Mouse (Mus musculus) stomach, postnatal 0 days (tissue): ENCODE measurements around the gene Lrp8.

ENCODE experiments used
- CTCF ChIP-seq: IDR thresholded peaks from 2 replicates; pipeline ENCODE4 v1.5.1; 2016; ENCODE audit warnings: antibody characterized with exemption, low read depth, mild to moderate bottlenecking, moderate library complexity
- EP300 ChIP-seq: optimal IDR thresholded peaks from 2 replicates; pipeline ENCODE3; 2016; ENCODE audit warnings: antibody characterized with exemption

DNA sequence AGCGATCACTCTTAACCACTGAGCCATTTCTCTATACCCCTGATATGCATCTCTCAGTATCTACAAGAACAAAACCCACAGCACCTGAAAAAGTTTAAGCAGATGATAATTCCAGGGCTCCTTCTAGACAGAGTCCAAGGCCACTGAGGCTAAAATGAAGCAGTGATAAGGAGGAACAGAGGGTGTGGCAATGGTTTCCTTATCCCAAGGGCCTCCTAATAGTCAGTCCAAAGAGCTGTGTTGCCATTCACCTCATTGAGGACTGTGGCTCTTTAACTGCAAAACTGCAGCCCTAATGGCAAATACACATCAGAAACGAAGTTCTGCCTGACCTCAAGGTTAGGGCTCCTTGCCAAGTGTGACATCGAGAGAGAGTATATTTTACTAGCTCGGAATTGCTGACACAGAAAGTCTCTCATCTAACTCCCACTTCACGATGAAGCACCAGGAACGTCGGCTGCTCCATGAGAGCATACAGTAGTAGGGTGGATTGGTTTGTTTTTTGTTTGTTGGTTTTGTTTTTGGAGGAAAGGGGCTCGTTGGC is 119.2 kb downstream of the Lrp8 start:
- TF ChIP-seq CTCF (no peak), EP300 (no peak)
